ENCODE assay signal across 13 mouse cellular contexts in genomic region chr11:25147287-25147686, GRCm38 (mm10).
"Had no signal": no experiment of that assay in that cellular context is flagged by ENCODE, and none has a peak within 500 bp of the region (broad histone marks: within the 10 kb centered on the region; RNA-seq: fewer than 3 reads in every experiment).

No protein-coding gene starts in this region.

- DNase-seq: kidney, adult 18-20 months; kidney, adult 9 months; kidney, postnatal 14 days; kidney, postnatal 4 days; liver; lung, adult 18-20 months; lung, postnatal 10 days; lung, postnatal 36 days; retina, postnatal 1 day; right cerebral cortex, postnatal 4 days; thymus, adult 2 months; thymus, postnatal 14 days; thymus, postnatal 4 days had no signal
